Mouse (Mus musculus) lung, adult 2 months (tissue): ENCODE results near the gene 4930550C14Rik.

Experiments
- CTCF ChIP-seq: fragments of 200-500 bp; IDR thresholded peaks from 2 replicates; pipeline ENCODE4 v1.5.1; 2011; ENCODE audit warnings: mild to moderate bottlenecking, low read length, control low read depth; ENCODE audit not compliant: insufficient read depth
- POLR2A ChIP-seq: fragments of 200-500 bp; IDR thresholded peaks from 2 replicates; pipeline ENCODE4 v1.6.1; 2011; ENCODE audit warnings: low read depth, mild to moderate bottlenecking, control low read depth, low read length, borderline replicate concordance; ENCODE audit errors: extremely low read depth

DNA sequence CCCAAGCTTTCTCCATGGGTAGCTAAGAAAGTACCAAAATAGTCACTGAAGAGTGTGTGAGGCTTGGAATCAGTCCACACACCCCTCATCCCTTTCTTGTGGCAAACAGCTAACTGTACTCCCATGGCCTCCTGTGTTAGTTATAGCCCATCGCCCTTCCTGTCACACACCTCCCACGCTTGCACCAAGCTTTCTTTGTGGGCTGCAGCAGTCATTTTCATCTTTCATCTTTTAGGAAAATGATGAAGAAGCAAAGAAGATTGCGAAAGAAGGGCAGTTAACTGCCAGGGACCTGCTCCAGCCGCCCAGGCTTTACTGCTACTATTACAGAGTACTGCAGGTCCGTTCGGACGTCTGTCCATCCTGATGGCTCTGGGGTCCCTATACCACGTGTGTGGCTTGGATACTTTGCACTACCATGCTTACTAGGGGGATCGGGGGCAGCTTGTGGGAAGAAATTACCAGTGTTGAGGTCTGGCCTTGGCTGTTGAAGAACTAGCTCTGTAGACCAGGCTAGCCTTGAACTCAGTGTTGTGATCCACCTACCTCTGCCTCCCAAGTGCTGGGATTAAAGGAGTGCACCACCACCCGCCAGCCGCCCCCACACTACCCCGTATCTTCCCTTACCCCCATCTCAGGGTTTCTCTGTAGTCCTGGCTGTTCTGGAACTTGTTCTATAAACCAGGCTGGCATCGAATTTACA is 4.3 kb upstream of the 4930550C14Rik start:
- no peak for TF ChIP-seq CTCF
- no peak for TF ChIP-seq POLR2A
